Mouse (Mus musculus) R1 (cell line): ENCODE results near the gene Tas2r119.
"Not testable (repeated sequence)": the region's sequence is repeated elsewhere in the genome, so short reads cannot be mapped to it uniquely, and the experiment has no call there.

Experiments used
- DNase-seq: peaks from one replicate; pipeline ENCODE4 v3.0.0-alpha.2; 2018; ENCODE audit warnings: low read depth, low spot score

Tas2r119 gene

GRCm38 (mm10) chr15:32176989-32177388 lies at the start of gene Tas2r119:
Gene Tas2r119 (plus strand): TSS chr15:32177289.
- DNase-seq, result no peak

- DNase-seq, result no peak
These were observed 44.8 kb upstream of the Tas2r119 start for GRCm38 (mm10) chr15:32132315-32132714.

DNA sequence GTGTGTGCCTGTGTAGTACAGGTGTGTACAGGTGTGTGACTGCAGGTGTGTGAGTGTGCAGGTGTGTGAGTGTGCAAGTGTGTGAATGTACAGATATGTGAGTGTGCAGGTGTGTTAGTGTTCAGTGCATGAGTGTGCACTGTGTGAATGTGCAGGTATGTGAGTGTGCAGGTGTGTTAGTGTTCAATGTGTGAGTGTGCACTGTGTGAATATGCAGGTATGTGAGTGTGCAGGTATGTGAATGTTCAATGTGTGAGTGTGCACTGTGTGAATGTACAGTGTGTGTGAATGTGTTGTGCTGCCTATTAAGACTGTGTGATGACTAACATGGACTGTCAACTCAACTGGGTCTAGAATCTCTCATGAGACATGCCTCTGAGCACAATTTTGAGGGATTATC lies 35.4 kb upstream of the Tas2r119 start:
- no peak for DNase-seq

GRCm38 (mm10) chr15:32144269-32144668 lies 32.8 kb upstream of the Tas2r119 start:
- peak; percentile 6 for DNase-seq

GRCm38 (mm10) chr15:32153404-32153803 lies 23.7 kb upstream of the Tas2r119 start:
- DNase-seq, result no peak

DNA sequence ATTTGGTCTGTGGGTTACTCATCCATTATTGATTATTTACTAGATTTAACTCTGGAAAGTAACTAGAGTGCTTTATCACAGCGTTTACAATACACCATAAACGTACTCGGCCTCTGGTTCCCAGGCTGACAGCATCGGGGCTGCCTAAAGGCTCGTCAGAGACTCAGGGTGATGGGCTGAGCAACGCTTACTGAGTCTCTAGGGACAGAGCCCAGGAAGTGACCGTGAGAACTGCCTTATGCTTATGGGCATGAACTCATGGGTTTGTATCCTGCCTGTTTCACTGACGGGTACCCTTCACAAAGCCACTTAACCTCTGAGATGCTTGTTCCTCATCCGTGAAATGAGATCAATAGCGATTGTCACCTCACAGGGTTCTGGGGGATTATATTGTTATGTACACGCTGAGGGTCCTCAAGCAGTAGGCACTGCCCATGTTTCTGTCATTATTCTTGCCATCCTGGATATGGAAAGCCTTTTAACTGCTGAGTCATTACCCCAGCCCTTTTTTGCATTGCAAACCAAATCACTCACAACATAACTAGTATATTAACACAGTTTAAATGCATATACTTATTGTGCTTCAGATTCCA lies 23.1 kb upstream of the Tas2r119 start:
- DNase-seq, result peak; percentile 6

- no peak for DNase-seq
These were observed 21.0 kb upstream of the Tas2r119 start for GRCm38 (mm10) chr15:32156126-32156525.

GRCm38 (mm10) chr15:32160281-32160680 lies 16.8 kb upstream of the Tas2r119 start:
- no peak for DNase-seq

- no peak for DNase-seq
These were observed 5.3 kb upstream of the Tas2r119 start for GRCm38 (mm10) chr15:32171764-32172163.

- no peak for DNase-seq
These were observed 4.7 kb upstream of the Tas2r119 start for GRCm38 (mm10) chr15:32172175-32172987.

DNA sequence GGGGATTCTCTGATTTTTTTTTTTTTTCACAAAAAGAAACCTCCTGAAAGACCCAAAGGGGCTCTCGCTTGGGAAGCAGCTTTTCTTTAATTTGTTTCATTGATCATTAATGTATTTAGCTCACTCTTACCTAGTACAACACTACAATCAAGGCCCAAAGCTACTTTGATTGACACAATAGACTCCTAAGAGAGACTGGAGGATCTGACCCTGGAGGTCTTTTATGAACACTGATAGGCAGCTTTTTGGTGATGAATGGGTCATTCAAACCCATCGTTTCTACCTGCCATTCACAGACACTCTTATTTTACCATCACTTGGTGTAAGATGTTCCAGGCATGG lies 4.1 kb upstream of the Tas2r119 start:
- DNase-seq, result no peak

GRCm38 (mm10) chr15:32180010-32180725 lies 3.1 kb downstream of the Tas2r119 start:
- no peak for DNase-seq

- DNase-seq, result no peak
These were observed 4.9 kb downstream of the Tas2r119 start for GRCm38 (mm10) chr15:32182026-32182425.

DNA sequence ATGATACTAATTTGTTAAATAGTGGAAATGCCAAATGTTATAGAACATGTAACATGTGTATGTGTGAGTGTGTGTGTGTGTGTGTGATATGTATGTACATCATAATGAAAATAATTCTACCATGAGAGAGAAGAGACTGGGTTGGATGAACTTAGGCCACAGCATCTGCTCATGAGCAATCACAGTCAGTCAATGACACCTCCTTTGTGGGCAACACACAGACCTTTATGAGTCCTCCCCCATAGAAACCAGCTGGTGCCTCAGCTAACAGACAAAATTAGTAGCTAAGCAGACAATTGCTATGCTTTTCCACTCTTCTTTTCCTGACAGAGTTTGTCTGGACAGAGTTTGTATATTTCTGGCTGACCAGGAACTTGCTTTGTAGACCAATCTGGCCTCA lies 7.9 kb downstream of the Tas2r119 start:
- no peak for DNase-seq

DNA sequence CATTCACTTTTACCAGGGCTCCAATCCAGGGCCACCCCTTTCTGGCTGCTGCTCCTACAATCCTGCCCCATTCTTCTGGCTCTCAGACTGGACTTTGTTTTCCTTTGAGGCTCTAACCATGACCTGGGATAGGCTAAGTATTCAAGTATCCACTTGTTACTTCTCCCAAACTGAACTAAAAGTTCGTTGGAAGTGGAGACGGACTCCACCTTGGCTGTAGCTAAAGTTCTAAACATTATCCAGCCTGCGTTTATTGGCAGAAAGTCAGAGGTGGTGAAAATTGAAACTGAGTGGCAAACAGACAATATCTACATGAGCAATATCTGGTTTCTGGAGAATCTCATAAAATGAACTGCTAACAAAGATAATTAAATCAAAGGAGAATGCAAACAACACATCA lies 12.8 kb downstream of the Tas2r119 start:
- no peak for DNase-seq

- DNase-seq, result no peak
These were observed 13.3 kb downstream of the Tas2r119 start for GRCm38 (mm10) chr15:32190436-32190835.

GRCm38 (mm10) chr15:32192948-32193347 lies 15.9 kb downstream of the Tas2r119 start:
- DNase-seq, result no peak

GRCm38 (mm10) chr15:32198076-32198475 lies 21.0 kb downstream of the Tas2r119 start:
- DNase-seq, result no peak

GRCm38 (mm10) chr15:32198561-32198960 lies 21.5 kb downstream of the Tas2r119 start:
- no peak for DNase-seq

GRCm38 (mm10) chr15:32203242-32203641 lies 26.2 kb downstream of the Tas2r119 start:
- DNase-seq, result no peak

- no peak for DNase-seq
These were observed 27.8 kb downstream of the Tas2r119 start for GRCm38 (mm10) chr15:32204908-32205307.

GRCm38 (mm10) chr15:32214687-32215086 lies 37.6 kb downstream of the Tas2r119 start:
- not testable (repeated sequence) for DNase-seq

GRCm38 (mm10) chr15:32223028-32223427 lies 45.9 kb downstream of the Tas2r119 start:
- no peak for DNase-seq
